Mouse (Mus musculus) CH12.LX (cell line): ENCODE data around the gene Atg4b. TPM values are rescaled to one million over a fixed set of nuclear protein-coding genes. Genes with fewer than 3 reads are reported as not detected.
A peak's percentile ranks its signal among the peaks of the same experiment; 100 is the strongest.

Experiments used
- DNase-seq: peaks from one replicate; pipeline ENCODE4 v3.0.0-alpha.2; 2013; ENCODE audit errors: extremely low read depth
- H3K27ac ChIP-seq: 2 replicates; pipeline ENCODE4 v1.5.1; 2012; ENCODE audit warnings: low read depth, mild to moderate bottlenecking, control low read depth, moderate library complexity; ENCODE audit not compliant: insufficient read depth
- H3K27me3 ChIP-seq: replicated peaks from 2 replicates; pipeline ENCODE3; 2012; ENCODE audit warnings: inconsistent platforms
- H3K36me3 ChIP-seq, 2 experiments: replicated peaks in 1 of 2; 2 replicates each; pipeline versions ENCODE3 to v1.6.1; 2012; ENCODE audit warnings: inconsistent platforms in 1 of 2, low read length in 1 of 2, mild to moderate bottlenecking in 1 of 2, mixed read lengths in 1 of 2, moderate library complexity in 1 of 2; ENCODE audit not compliant: control insufficient read depth in 1 of 2, insufficient read depth in 1 of 2
- H3K4me1 ChIP-seq, 2 experiments: 2 replicates each; pipeline ENCODE4 v1.6.1; 2012; ENCODE audit warnings: inconsistent platforms in 1 of 2, moderate library complexity in 1 of 2; ENCODE audit not compliant: insufficient read depth in 2 of 2, control insufficient read depth in 1 of 2
- H3K4me2 ChIP-seq: 2 replicates; pipeline ENCODE4 v1.6.1; 2012; ENCODE audit warnings: low read depth, mild to moderate bottlenecking, control low read depth; ENCODE audit not compliant: poor library complexity, insufficient read depth, severe bottlenecking
- H3K4me3 ChIP-seq, 3 experiments: fragments of 150-350 bp in 1 of 3; sonication (generic) in 1 of 3; replicated peaks in 1 of 3; 2 replicates each; pipeline versions ENCODE3 to v1.5.1; 2011 to 2012; ENCODE audit warnings: low read depth in 2 of 3, low read length in 2 of 3, mild to moderate bottlenecking in 2 of 3, moderate library complexity in 2 of 3, control low read depth in 1 of 3, improper control_type of control experiment in 1 of 3, inconsistent platforms in 1 of 3, mixed read lengths in 1 of 3; ENCODE audit not compliant: poor library complexity in 1 of 3
- H3K79me2 ChIP-seq: replicated peaks from 2 replicates; pipeline ENCODE4 v1.6.1; 2012; ENCODE audit warnings: mild to moderate bottlenecking, moderate library complexity; ENCODE audit not compliant: control insufficient read depth, poor library complexity, insufficient read depth, severe bottlenecking; ENCODE audit errors: extremely low read depth
- H3K9ac ChIP-seq: 2 replicates; pipeline ENCODE4 v1.6.1; 2012; ENCODE audit warnings: low read depth, mild to moderate bottlenecking, control low read depth, moderate library complexity; ENCODE audit not compliant: insufficient read depth
- H3K9me3 ChIP-seq: replicated peaks from 2 replicates; pipeline ENCODE3; 2012; ENCODE audit warnings: low read length, inconsistent platforms, mixed read lengths
- CHD1 ChIP-seq: IDR thresholded peaks from 2 replicates; pipeline ENCODE4 v1.6.1; 2012; ENCODE audit warnings: low read depth, low read length, improper control_type of control experiment, inconsistent platforms
- CHD2 ChIP-seq: IDR thresholded peaks from 2 replicates; pipeline ENCODE4 v1.6.1; 2011; ENCODE audit warnings: low read length, improper control_type of control experiment
- CTCF ChIP-seq, 2 experiments: IDR thresholded peaks in 1 of 2; conservative IDR thresholded peaks in 1 of 2; 2 replicates each; pipeline ENCODE4 v1.5.1; 2011 to 2012; ENCODE audit warnings: low read depth in 2 of 2, low read length in 2 of 2, improper control_type of control experiment in 1 of 2, inconsistent platforms in 1 of 2, mild to moderate bottlenecking in 1 of 2, moderate library complexity in 1 of 2
- ELF1 ChIP-seq: IDR thresholded peaks from 2 replicates; pipeline ENCODE4 v1.6.1; 2014; ENCODE audit warnings: low read depth, mild to moderate bottlenecking, inconsistent platforms, low read length, improper control_type of control experiment
- EP300 ChIP-seq: IDR thresholded peaks from 2 replicates; pipeline ENCODE4 v1.6.1; 2011; ENCODE audit warnings: low read length, improper control_type of control experiment
- GABPA ChIP-seq: IDR thresholded peaks from 2 replicates; pipeline ENCODE4 v1.6.1; 2012; ENCODE audit warnings: low read depth, low read length, improper control_type of control experiment, inconsistent platforms; ENCODE audit not compliant: insufficient replicate concordance
- IRF4 ChIP-seq: IDR thresholded peaks from 2 replicates; pipeline ENCODE4 v1.6.1; 2014; ENCODE audit warnings: low read depth, mild to moderate bottlenecking, inconsistent platforms, low read length, improper control_type of control experiment
- JUN ChIP-seq: IDR thresholded peaks from 2 replicates; pipeline ENCODE4 v1.6.1; 2011; ENCODE audit warnings: low read depth, mild to moderate bottlenecking, low read length, improper control_type of control experiment, moderate library complexity; ENCODE audit not compliant: insufficient read depth
- KAT2A ChIP-seq: IDR thresholded peaks from 2 replicates; pipeline ENCODE4 v1.6.1; 2012; ENCODE audit warnings: low read length, improper control_type of control experiment, inconsistent platforms; ENCODE audit not compliant: insufficient replicate concordance
- MAFK ChIP-seq: IDR thresholded peaks from 2 replicates; pipeline ENCODE4 v1.6.1; 2011; ENCODE audit warnings: low read length, improper control_type of control experiment; ENCODE audit not compliant: insufficient replicate concordance
- MEF2A ChIP-seq: IDR thresholded peaks from 2 replicates; pipeline ENCODE4 v1.6.1; 2014; ENCODE audit warnings: low read depth, mild to moderate bottlenecking, inconsistent platforms, low read length, improper control_type of control experiment, borderline replicate concordance
- MXI1 ChIP-seq: IDR thresholded peaks from 2 replicates; pipeline ENCODE4 v1.6.1; 2011; ENCODE audit warnings: mild to moderate bottlenecking, low read depth, low read length, improper control_type of control experiment
- NRF1 ChIP-seq: IDR thresholded peaks from 2 replicates; pipeline ENCODE4 v1.6.1; 2014; ENCODE audit warnings: low read depth, mild to moderate bottlenecking, inconsistent platforms, low read length, improper control_type of control experiment, moderate library complexity
- PAX5 ChIP-seq: IDR thresholded peaks from 2 replicates; pipeline ENCODE4 v1.6.1; 2012; ENCODE audit warnings: low read length, inconsistent platforms, mixed read lengths
- POLR2A ChIP-seq: IDR thresholded peaks from 2 replicates; pipeline ENCODE4 v1.6.1; 2011; ENCODE audit warnings: low read depth, mild to moderate bottlenecking, improper control_type of control experiment, low read length
- POLR2AphosphoS2 ChIP-seq: IDR thresholded peaks from 2 replicates; pipeline ENCODE4 v1.6.1; 2011; ENCODE audit warnings: low read depth, low read length, improper control_type of control experiment
- RAD21 ChIP-seq: IDR thresholded peaks from 2 replicates; pipeline ENCODE4 v1.6.1; 2011; ENCODE audit warnings: low read depth, mild to moderate bottlenecking, low read length, improper control_type of control experiment, moderate library complexity
- SIN3A ChIP-seq: IDR thresholded peaks from 2 replicates; pipeline ENCODE4 v1.6.1; 2012; ENCODE audit warnings: low read length, improper control_type of control experiment, inconsistent platforms
- ZC3H11A ChIP-seq: IDR thresholded peaks from 2 replicates; pipeline ENCODE4 v1.6.1; 2012; ENCODE audit warnings: low read depth, mild to moderate bottlenecking, inconsistent platforms, low read length, improper control_type of control experiment
- ZNF384 ChIP-seq: IDR thresholded peaks from 2 replicates; pipeline ENCODE4 v1.6.1; 2012; ENCODE audit warnings: low read depth, low read length, improper control_type of control experiment, inconsistent platforms
- dilution Hi-C: fragments of 300-500 bp; cut with MboI; formaldehyde crosslinking; loops from 2 replicates; pipeline ENCODE4 v1.14.3; 2020; ENCODE audit warnings: low sequenced_read_pairs; ENCODE audit not compliant: extremely low pct_unique_long_range_greater_than_20kb, extremely low pct_ligation_motif_present
- in situ Hi-C: fragments of 300-500 bp; cut with MboI; formaldehyde crosslinking; loops from 3 replicates; pipeline ENCODE4 v1.14.3; 2019; ENCODE audit warnings: low sequenced_read_pairs, low pct_ligation_motif_present, low pct_unique_long_range_greater_than_20kb, mixed read lengths
- polyA plus RNA-seq: library from polyadenylated mRNA; unstranded; fragments of >175 nt; gene quantifications from 2 replicates; pipeline ENCODE4 v1.2.1, GENCODE M21; 2012; ENCODE audit warnings: low read depth; ENCODE audit not compliant: insufficient read length
- total RNA-seq, 2 experiments: library from RNA; depleted of rRNA; stranded (reverse); fragments of 300-350 nt in 1 of 2; fragments of >200 nt in 1 of 2; gene quantifications; 2 replicates each; pipeline ENCODE4 v1.2.3; 2012 to 2014

The Atg4b gene
- total and polyA plus RNA-seq, 3 experiments, result 20.1 to 55.1 (median 21.4) TPM

DNA sequence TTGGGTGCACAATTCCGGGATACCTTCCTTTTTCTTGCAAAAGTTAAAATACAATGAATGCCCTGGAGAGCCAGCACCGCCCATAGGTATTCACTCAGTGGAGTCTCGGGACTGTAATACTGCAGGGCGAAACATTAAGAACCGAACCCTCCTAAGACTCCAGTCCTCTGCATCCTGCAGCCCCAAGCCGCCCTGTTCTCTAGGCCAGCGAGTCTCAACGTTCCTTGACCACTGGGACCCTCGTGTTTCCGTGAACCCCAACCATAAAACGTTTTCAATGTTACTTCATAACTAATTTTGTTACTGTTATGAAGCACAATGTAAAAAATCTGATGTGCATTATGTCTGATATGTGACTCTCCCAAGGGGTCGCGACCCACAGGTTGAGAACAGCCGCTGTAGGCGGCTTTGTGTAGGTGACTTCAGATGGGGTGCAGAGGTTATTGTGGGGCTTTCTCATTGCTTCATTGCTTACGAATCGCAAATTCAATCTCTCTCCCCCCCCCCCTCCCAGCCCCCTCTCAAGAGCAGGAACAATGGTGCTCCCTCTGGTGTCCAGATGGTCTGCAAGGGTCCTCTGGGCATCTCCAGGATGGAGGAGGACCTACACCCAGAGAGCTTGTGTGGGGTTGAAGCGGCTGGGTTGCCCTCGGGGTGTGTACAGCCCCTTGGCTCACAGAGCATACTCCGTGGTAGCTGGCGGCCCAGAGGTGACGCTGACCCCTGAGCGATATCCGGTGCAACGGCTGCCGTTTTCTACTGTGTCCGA is 74.7 kb downstream of the Atg4b start:
- peak overlapping the region; percentile 67 for H3K9ac ChIP-seq
- peaks cover 2 to 36% of the 10 kb centered on the region in 2 experiments for H3K36me3 ChIP-seq
- TF ChIP-seq CTCF (conservative IDR thresholded peaks at IDR 0.05 in 1 of 2, IDR thresholded peaks at IDR 0.05 in 1 of 2; ENCODE audit: low read depth in 2 of 2, low read length in 2 of 2) (peak in 1 of 2 experiments; percentile 5; a peak in 1 of 4 replicates), EP300 (no peak), CHD2 (0 out of 2 replicates have a peak, but pooled peaks have one; percentile 41), MAFK (no peak)
- TF ChIP-seq, all 38 proteins: peak for 2
- Histone ChIP-seq H3K4me1 (peaks cover 6 to 19% of the 10 kb centered on the region in 2 experiments), H3K4me2 (peak overlapping the region; percentile 81), H3K9me3 (no peaks in the 10 kb centered on the region), H3K27ac (no peak overlapping the region), H3K4me3 (peak overlapping the region; percentile 41 to 78 (median 56)), H3K79me2 (no peaks in the 10 kb centered on the region), H3K27me3 (no peaks in the 10 kb centered on the region)
- DNase-seq, result no peak
- in situ Hi-C loops, result no loop called here
- dilution Hi-C loops, result no loop called here

- H3K36me3 ChIP-seq, result peaks cover under 1 to 31% of the 10 kb centered on the region in 2 experiments
- no peak overlapping the region for H3K9ac ChIP-seq
- no peak overlapping the region for H3K27ac ChIP-seq
- no peak overlapping the region for H3K4me2 ChIP-seq
- TF ChIP-seq CHD1 (no peak), POLR2AphosphoS2 (no peak), POLR2A (no peak), JUN (no peak), ZNF384 (no peak), IRF4 (no peak), MXI1 (no peak), PAX5 (no peak), NRF1 (no peak), RAD21 (no peak), ZC3H11A (no peak), GABPA (no peak), SIN3A (no peak), KAT2A (no peak), CTCF (conservative IDR thresholded peaks at IDR 0.05 in 1 of 2, IDR thresholded peaks at IDR 0.05 in 1 of 2; ENCODE audit: low read depth in 2 of 2, low read length in 2 of 2) (no peak), MEF2A (no peak), ELF1 (no peak)
- TF ChIP-seq, all 38 proteins: peak for 0
- in situ Hi-C loops (no loop called here), dilution Hi-C loops (no loop called here)
- no peak for DNase-seq
- Histone ChIP-seq H3K9me3 (no peaks in the 10 kb centered on the region), H3K27me3 (no peaks in the 10 kb centered on the region), H3K4me1 (peaks cover 6 to 19% of the 10 kb centered on the region in 2 experiments), H3K79me2 (no peaks in the 10 kb centered on the region), H3K4me3 (no peak overlapping the region)
Observed at GRCm38 (mm10) chr1:93826540-93826835, 75.2 kb downstream of the Atg4b start.
